Mouse (Mus musculus) lung, postnatal 14 days (tissue): ENCODE measurements around the gene Il17c.

Experiments used
- DNase-seq: peaks from one replicate; pipeline ENCODE4 v3.0.0; 2021

The Il17c gene

GRCm38 (mm10) chr8:122421376-122422070 is at the start of gene Il17c:
TSS of gene Il17c (plus strand) at chr8:122422020.
- no peak for DNase-seq

GRCm38 (mm10) chr8:122375320-122375719 is 46.5 kb upstream of the Il17c start:
- DNase-seq, result no peak

GRCm38 (mm10) chr8:122375751-122376364 is 46.0 kb upstream of the Il17c start:
- no peak for DNase-seq

- peak; percentile 100 for DNase-seq
Observed at GRCm38 (mm10) chr8:122376365-122377231, 45.2 kb upstream of the Il17c start, which contains the start of gene Zc3h18. TSS of gene Zc3h18 (plus strand) at chr8:122376609.

- DNase-seq, result no peak
Observed at GRCm38 (mm10) chr8:122383039-122383438, 38.8 kb upstream of the Il17c start.

- DNase-seq, result no peak
Observed at GRCm38 (mm10) chr8:122389357-122389756, 32.5 kb upstream of the Il17c start.

- DNase-seq, result no peak
Observed at GRCm38 (mm10) chr8:122390758-122391157, 31.1 kb upstream of the Il17c start.

- no peak for DNase-seq
Observed at GRCm38 (mm10) chr8:122393717-122394116, 28.1 kb upstream of the Il17c start.

- no peak for DNase-seq
Observed at GRCm38 (mm10) chr8:122395291-122395690, 26.5 kb upstream of the Il17c start.

GRCm38 (mm10) chr8:122398186-122398585 is 23.6 kb upstream of the Il17c start:
- no peak for DNase-seq

GRCm38 (mm10) chr8:122405146-122405805 is 16.5 kb upstream of the Il17c start:
- DNase-seq, result no peak

- no peak for DNase-seq
Observed at GRCm38 (mm10) chr8:122407678-122408077, 14.1 kb upstream of the Il17c start.

GRCm38 (mm10) chr8:122414311-122414710 is 7.5 kb upstream of the Il17c start:
- no peak for DNase-seq

- DNase-seq, result no peak
Observed at GRCm38 (mm10) chr8:122415554-122415953, 6.3 kb upstream of the Il17c start.

GRCm38 (mm10) chr8:122419881-122420555 is 1.8 kb upstream of the Il17c start:
- peak; percentile 41 for DNase-seq

- DNase-seq, result no peak
Observed at GRCm38 (mm10) chr8:122423217-122423616, 1.4 kb downstream of the Il17c start.

GRCm38 (mm10) chr8:122423659-122424058 is 1.8 kb downstream of the Il17c start:
- peak; percentile 66 for DNase-seq

- DNase-seq, result no peak
Observed at GRCm38 (mm10) chr8:122426145-122426544, 4.3 kb downstream of the Il17c start.

- DNase-seq, result no peak
Observed at GRCm38 (mm10) chr8:122427607-122428006, 5.8 kb downstream of the Il17c start.

- no peak for DNase-seq
Observed at GRCm38 (mm10) chr8:122428163-122428562, 6.3 kb downstream of the Il17c start.

- DNase-seq, result peak; percentile 41
Observed at GRCm38 (mm10) chr8:122430058-122430636, 8.3 kb downstream of the Il17c start.

GRCm38 (mm10) chr8:122430646-122431045 is 8.8 kb downstream of the Il17c start:
- DNase-seq, result no peak
